Mouse (Mus musculus): ENCODE results near the gene Tmem38a.

- TF ChIP-seq EP300 (IDR thresholded peaks at IDR 0.05; ENCODE audit: low read depth) (no peak; the same call in 1 of the 2 replicates), CTCF (IDR thresholded peaks at IDR 0.05; ENCODE audit: low read depth) (no peak)
Measured at GRCm38 (mm10) chr8:72570633-72571610, 933 bp upstream of the Tmem38a start, which contains the start of gene Smim7.
